Mouse (Mus musculus): Measurements from ENCODE around the gene Pam16.

DNA sequence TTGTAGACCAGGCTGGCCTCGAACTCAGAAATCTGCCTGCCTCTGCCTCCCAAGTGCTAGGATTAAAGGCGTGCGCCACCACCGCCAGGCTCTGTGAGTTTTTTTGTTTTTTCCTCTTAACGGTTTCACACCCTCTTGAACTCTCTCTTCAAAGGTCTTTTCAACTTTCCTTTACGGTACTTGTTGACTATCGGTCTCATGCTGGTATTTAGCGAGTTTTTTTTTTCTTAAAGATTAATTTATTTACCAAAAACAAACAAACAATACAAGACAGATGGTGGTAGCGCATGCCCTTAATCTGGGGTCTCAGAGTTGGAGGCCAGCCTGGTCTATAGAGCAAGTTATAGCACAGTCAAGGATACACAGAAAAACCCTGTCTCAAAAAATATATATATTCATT lies 34.6 kb downstream of the Pam16 start:
- no peak for TF ChIP-seq CTCF (IDR thresholded peaks at IDR 0.05; ENCODE audit: insufficient read depth, low read depth, low read length)
- TF ChIP-seq POLR2A (IDR thresholded peaks at IDR 0.05; ENCODE audit: insufficient read depth, low read depth, low read length), result no peak
